Mouse (Mus musculus) neural tube, embryonic 15.5 days (tissue): Measurements from ENCODE around the gene Traf3. TPM values are rescaled to one million over a fixed set of nuclear protein-coding genes. Genes with fewer than 3 reads are reported as not detected.

Experiments
- ATAC-seq: fragments of 200-750 bp; cut with Nextera tagmentation; 2 replicates; pipeline ENCODE4 v1.8.0; 2017; ENCODE audit warnings: mild to moderate bottlenecking, moderate TSS enrichment, moderate library complexity; ENCODE audit not compliant: low FRiP score
- H3K27ac ChIP-seq: fragments of 300-500 bp; sonication (generic); replicated peaks from 2 replicates; pipeline ENCODE4 v1.5.1; 2015; ENCODE audit warnings: mild to moderate bottlenecking, inconsistent platforms
- H3K27me3 ChIP-seq: fragments of 300-500 bp; sonication (generic); replicated peaks from 2 replicates; pipeline ENCODE4 v1.6.1; 2015; ENCODE audit warnings: inconsistent platforms
- H3K36me3 ChIP-seq: fragments of 300-500 bp; sonication (generic); 2 replicates; pipeline ENCODE4 v1.6.1; 2015; ENCODE audit warnings: inconsistent platforms
- H3K4me1 ChIP-seq: fragments of 300-500 bp; sonication (generic); 2 replicates; pipeline ENCODE4 v1.6.1; 2015; ENCODE audit warnings: inconsistent platforms
- H3K4me2 ChIP-seq: fragments of 300-500 bp; sonication (generic); 2 replicates; pipeline ENCODE4 v1.6.1; 2015; ENCODE audit warnings: inconsistent platforms, mild to moderate bottlenecking, moderate library complexity
- H3K4me3 ChIP-seq: fragments of 300-500 bp; sonication (generic); replicated peaks from 2 replicates; pipeline ENCODE4 v1.5.1; 2015; ENCODE audit warnings: mild to moderate bottlenecking, inconsistent platforms
- H3K9ac ChIP-seq: fragments of 300-500 bp; sonication (generic); replicated peaks from 2 replicates; pipeline ENCODE4 v1.6.1; 2015; ENCODE audit warnings: mild to moderate bottlenecking, inconsistent platforms
- H3K9me3 ChIP-seq: fragments of 300-500 bp; sonication (generic); replicated peaks from 2 replicates; pipeline ENCODE4 v1.6.1; 2016; ENCODE audit warnings: inconsistent platforms
- WGBS: fragments of 180-500 bp; shearing (Covaris S2); methylation state at CpG from one replicate; pipeline ENCODE4 v1.1.7; 2015; ENCODE audit warnings: mixed read lengths; 5-methylcytosine and 5-hydroxymethylcytosine counted together
- polyA plus RNA-seq: library from polyadenylated mRNA; unstranded; fragments of >200 nt; fragmentation: Nextera tagmentation; extraction: Ambion mirVana; gene quantifications from 2 replicates; pipeline ENCODE4 v1.2.1, GENCODE M21; 2015

Traf3 gene
- polyA plus RNA-seq, 1 experiment from 2014 or later, result 19.0 TPM

GRCm38 (mm10) chr12:111182378-111182777 is 16.2 kb downstream of the Traf3 start:
- 92% methylated on average over 6 of the region's 6 CpGs for WGBS
- no peak for ATAC-seq

GRCm38 (mm10) chr12:111184476-111184875 is 18.3 kb downstream of the Traf3 start, which contains the start of gene 4930595D18Rik:
TSS of gene 4930595D18Rik (minus strand) at chr12:111184491.
- Histone ChIP-seq H3K9me3 (no peaks in the 10 kb centered on the region), H3K4me3 (no peak within 1 kb of the TSS), H3K9ac (no peak within 1 kb of the TSS), H3K4me1 (no peaks in the 10 kb centered on the region), H3K36me3 (no peaks in the 10 kb centered on the region), H3K4me2 (no peak within 1 kb of the TSS), H3K27me3 (no peaks in the 10 kb centered on the region), H3K27ac (no peak within 1 kb of the TSS)
- 71% methylated on average over 5 of the region's 5 CpGs for WGBS
- ATAC-seq, result no peak

More at GRCm38 (mm10) chr12:111182378-111182777, 16.2 kb downstream of the Traf3 start:
- Histone ChIP-seq H3K27me3 (no peaks in the 10 kb centered on the region), H3K9me3 (no peaks in the 10 kb centered on the region), H3K27ac (no peak overlapping the region), H3K9ac (no peak overlapping the region), H3K4me3 (no peak overlapping the region), H3K4me2 (no peak overlapping the region), H3K36me3 (no peaks in the 10 kb centered on the region), H3K4me1 (no peaks in the 10 kb centered on the region)

DNA sequence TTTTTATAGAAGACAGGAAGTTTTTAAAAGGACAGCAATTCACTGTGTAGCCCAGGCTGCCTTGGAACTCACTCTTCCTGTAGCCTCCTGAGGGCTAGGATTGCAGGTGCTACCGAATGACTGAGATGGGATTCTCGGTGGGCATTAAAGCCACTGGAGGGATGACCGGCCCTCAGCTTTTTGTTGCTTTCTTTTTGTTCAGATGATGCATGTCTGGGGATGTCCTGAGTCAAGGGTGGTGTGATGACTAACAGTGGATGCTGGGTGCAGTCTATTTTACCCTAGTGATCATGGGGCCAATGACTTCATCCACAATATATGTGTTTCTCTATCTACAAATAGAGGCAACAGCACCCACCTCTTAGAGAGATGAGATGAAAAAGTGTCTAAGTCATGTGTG is 20.8 kb downstream of the Traf3 start:
- 74% methylated on average over 3 of the region's 3 CpGs for WGBS
- ATAC-seq, result no peak
- no peak overlapping the region for H3K4me2 ChIP-seq
- H3K27me3 ChIP-seq, result no peaks in the 10 kb centered on the region
- no peaks in the 10 kb centered on the region for H3K9me3 ChIP-seq
- no peaks in the 10 kb centered on the region for H3K4me1 ChIP-seq
- H3K9ac ChIP-seq, result no peak overlapping the region
- H3K27ac ChIP-seq, result no peak overlapping the region
- no peaks in the 10 kb centered on the region for H3K36me3 ChIP-seq
- no peak overlapping the region for H3K4me3 ChIP-seq

DNA sequence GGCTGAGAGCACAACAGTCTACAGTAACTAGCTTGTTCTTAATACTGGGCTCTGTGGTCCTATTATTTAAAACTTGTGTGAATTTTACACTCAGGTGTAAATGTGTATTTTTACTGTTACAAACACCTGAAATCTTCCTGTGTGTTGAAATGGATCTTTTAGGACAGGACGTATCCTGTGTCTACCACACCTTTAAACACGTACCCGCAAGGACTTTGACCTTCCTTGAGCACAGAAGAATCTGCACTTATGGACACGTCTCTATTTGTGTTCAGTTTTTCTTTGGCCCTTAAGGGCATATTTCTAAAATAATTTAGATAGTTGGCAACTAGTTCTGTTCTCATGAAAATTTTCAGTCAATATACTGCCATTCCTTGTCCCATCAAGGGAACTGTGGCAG is 22.1 kb downstream of the Traf3 start:
- 95% methylated on average over 4 of the region's 4 CpGs for WGBS
- H3K9ac ChIP-seq, result no peak overlapping the region
- no peak overlapping the region for H3K4me3 ChIP-seq

DNA sequence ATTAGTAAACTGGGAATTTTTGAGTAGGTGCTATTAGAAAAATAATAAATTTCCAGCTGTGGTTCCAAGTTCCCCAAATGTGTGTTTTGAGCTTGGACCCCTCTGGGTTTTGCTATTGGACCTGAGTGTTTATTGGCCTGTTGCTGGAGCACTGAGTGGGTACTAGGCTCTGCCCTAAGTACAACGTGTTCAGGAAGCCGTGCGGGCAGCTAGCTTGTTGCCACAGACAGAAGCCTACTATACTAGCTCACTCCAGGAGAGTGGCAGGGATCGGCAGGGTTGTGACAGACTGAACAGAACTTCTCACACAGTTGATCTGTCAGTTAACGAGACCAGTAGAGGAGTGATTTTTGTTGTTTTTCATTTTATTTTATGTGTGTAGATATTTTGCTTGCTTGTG is 24.2 kb downstream of the Traf3 start:
- H3K36me3 ChIP-seq, result no peaks in the 10 kb centered on the region
- H3K27ac ChIP-seq, result no peak overlapping the region
- H3K9ac ChIP-seq, result no peak overlapping the region
- WGBS, result 82% methylated on average over 5 of the region's 5 CpGs
- H3K4me3 ChIP-seq, result no peak overlapping the region
- no peak overlapping the region for H3K4me2 ChIP-seq
- peaks cover 16% of the 10 kb centered on the region for H3K4me1 ChIP-seq
- H3K27me3 ChIP-seq, result no peaks in the 10 kb centered on the region
- H3K9me3 ChIP-seq, result no peaks in the 10 kb centered on the region
- no peak for ATAC-seq

More for the DNA sequence above, 22.1 kb downstream of the Traf3 start:
- Histone ChIP-seq H3K27ac (no peak overlapping the region), H3K9me3 (no peaks in the 10 kb centered on the region), H3K27me3 (no peaks in the 10 kb centered on the region), H3K36me3 (no peaks in the 10 kb centered on the region), H3K4me1 (peaks cover 8% of the 10 kb centered on the region), H3K4me2 (no peak overlapping the region)
- no peak for ATAC-seq

- H3K27ac ChIP-seq, result no peak overlapping the region
Observed at GRCm38 (mm10) chr12:111190891-111191290, 24.7 kb downstream of the Traf3 start.

DNA sequence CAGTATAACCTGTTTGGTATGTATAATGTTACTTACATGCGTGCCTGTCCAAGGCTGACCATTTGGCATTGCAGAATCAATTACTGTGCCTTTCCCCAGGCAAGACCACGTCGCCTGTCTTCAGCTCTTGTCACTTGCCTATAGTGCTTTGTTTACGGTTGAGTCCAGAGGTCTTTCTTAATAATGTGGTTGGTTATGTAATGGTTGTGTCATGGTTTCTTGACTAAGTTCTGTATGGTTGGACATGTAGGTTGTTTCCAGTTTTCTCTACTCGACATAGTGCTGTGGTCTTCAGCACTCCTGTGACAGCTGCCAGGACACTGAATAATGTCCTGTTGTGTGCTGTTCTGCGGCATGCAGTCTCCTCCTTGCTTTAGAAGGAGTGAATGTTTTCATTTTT is 26.6 kb downstream of the Traf3 start:
- Histone ChIP-seq H3K9me3 (no peaks in the 10 kb centered on the region), H3K4me2 (no peak overlapping the region), H3K9ac (no peak overlapping the region), H3K4me3 (no peak overlapping the region), H3K36me3 (no peaks in the 10 kb centered on the region), H3K27ac (no peak overlapping the region), H3K27me3 (no peaks in the 10 kb centered on the region), H3K4me1 (peaks cover 16% of the 10 kb centered on the region)
- no peak for ATAC-seq
- 72% methylated on average over 6 of the region's 6 CpGs for WGBS

More at GRCm38 (mm10) chr12:111190891-111191290, 24.7 kb downstream of the Traf3 start:
- no peaks in the 10 kb centered on the region for H3K27me3 ChIP-seq
- H3K4me1 ChIP-seq, result peaks cover 16% of the 10 kb centered on the region
- H3K36me3 ChIP-seq, result no peaks in the 10 kb centered on the region
- H3K4me3 ChIP-seq, result no peak overlapping the region
- H3K9ac ChIP-seq, result no peak overlapping the region
- no peak for ATAC-seq
- H3K4me2 ChIP-seq, result no peak overlapping the region
- 40% methylated on average over 2 of the region's 2 CpGs for WGBS
- H3K9me3 ChIP-seq, result no peaks in the 10 kb centered on the region

GRCm38 (mm10) chr12:111193331-111193730 is 27.2 kb downstream of the Traf3 start:
- Histone ChIP-seq H3K4me1 (peaks cover 16% of the 10 kb centered on the region), H3K4me2 (0 out of 2 replicates have a peak overlapping the region, but pooled peaks have one; percentile 1), H3K4me3 (no peak overlapping the region), H3K27ac (no peak overlapping the region), H3K36me3 (no peaks in the 10 kb centered on the region), H3K9ac (no peak overlapping the region), H3K9me3 (no peaks in the 10 kb centered on the region), H3K27me3 (no peaks in the 10 kb centered on the region)
- WGBS, result 67% methylated on average over 9 of the region's 9 CpGs
- peak; percentile 43; the same call in 1 of the 2 replicates for ATAC-seq

- Histone ChIP-seq H3K9ac (no peak overlapping the region), H3K27me3 (no peaks in the 10 kb centered on the region), H3K4me1 (peaks cover 16% of the 10 kb centered on the region), H3K27ac (no peak overlapping the region), H3K4me3 (no peak overlapping the region), H3K4me2 (no peak overlapping the region), H3K9me3 (no peaks in the 10 kb centered on the region), H3K36me3 (no peaks in the 10 kb centered on the region)
- ATAC-seq, result no peak
- WGBS, result 85% methylated on average over 4 of the region's 4 CpGs
Observed at GRCm38 (mm10) chr12:111196548-111196947, 30.4 kb downstream of the Traf3 start.

DNA sequence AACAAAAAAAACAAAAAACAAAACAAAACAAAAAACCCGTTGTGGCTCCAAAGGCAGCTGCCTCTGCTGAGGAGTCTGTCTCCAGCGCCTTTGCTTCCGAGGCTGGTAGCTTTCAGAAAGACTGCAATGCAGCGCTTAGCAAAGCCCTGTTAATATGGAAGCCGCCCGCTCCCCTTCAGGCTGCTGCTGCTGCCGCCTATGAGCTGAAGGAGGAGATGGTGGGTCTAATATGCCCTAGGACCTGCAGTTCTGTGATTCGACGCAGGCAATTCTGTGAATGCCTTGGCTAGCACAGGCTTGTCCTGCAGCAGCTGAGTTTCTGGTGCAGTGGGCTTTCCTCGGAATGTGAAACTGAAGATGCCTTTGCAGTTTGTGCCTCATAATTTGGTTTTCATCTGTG is 36.9 kb downstream of the Traf3 start:
- H3K9me3 ChIP-seq, result no peaks in the 10 kb centered on the region
- no peaks in the 10 kb centered on the region for H3K36me3 ChIP-seq
- peaks cover 17% of the 10 kb centered on the region for H3K4me1 ChIP-seq
- 46% methylated on average over 10 of the region's 10 CpGs for WGBS
- no peaks in the 10 kb centered on the region for H3K27me3 ChIP-seq
- no peak overlapping the region for H3K4me3 ChIP-seq
- no peak overlapping the region for H3K9ac ChIP-seq
- no peak overlapping the region for H3K4me2 ChIP-seq
- ATAC-seq, result peak; percentile 41; the same call in 1 of the 2 replicates
- H3K27ac ChIP-seq, result peak overlapping the region; percentile 72

- H3K9me3 ChIP-seq, result no peaks in the 10 kb centered on the region
- no peak overlapping the region for H3K4me3 ChIP-seq
- H3K27ac ChIP-seq, result 0 out of 2 replicates have a peak overlapping the region, but pooled peaks have one; percentile 33
- H3K9ac ChIP-seq, result no peak overlapping the region
- no peaks in the 10 kb centered on the region for H3K36me3 ChIP-seq
- no peak overlapping the region for H3K4me2 ChIP-seq
- no peak for ATAC-seq
- H3K4me1 ChIP-seq, result peaks cover 17% of the 10 kb centered on the region
- WGBS, result 36% methylated on average over 3 of the region's 3 CpGs
- no peaks in the 10 kb centered on the region for H3K27me3 ChIP-seq
Observed at GRCm38 (mm10) chr12:111203945-111204344, 37.8 kb downstream of the Traf3 start.

DNA sequence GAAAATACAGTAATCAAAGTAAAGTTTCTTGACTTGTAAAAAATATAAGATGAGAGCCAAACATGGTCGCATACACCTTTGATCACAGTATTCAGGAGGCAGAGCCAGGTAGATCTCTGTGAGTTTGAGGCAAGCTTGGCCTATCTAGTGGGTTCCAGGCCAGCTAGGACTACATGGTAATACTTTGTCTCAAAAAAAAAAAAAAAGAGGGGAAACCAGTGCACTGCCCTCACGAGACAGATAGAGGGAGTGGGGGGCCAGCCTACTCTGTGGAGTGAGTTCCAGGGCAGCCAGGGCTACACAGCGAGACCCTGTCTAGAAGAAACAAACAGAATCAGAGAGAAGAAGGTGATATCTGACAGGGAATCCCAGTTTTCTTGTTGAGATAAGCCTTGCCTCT is 41.5 kb downstream of the Traf3 start:
- Histone ChIP-seq H3K4me2 (no peak overlapping the region), H3K4me1 (peaks cover 16% of the 10 kb centered on the region), H3K36me3 (no peaks in the 10 kb centered on the region), H3K9me3 (no peaks in the 10 kb centered on the region), H3K4me3 (no peak overlapping the region), H3K9ac (no peak overlapping the region), H3K27ac (no peak overlapping the region), H3K27me3 (no peaks in the 10 kb centered on the region)
- WGBS, result 82% methylated on average over 3 of the region's 3 CpGs
- no peak for ATAC-seq
